Mouse (Mus musculus): Measurements from ENCODE around the gene Cnksr3. TPM values are rescaled to one million over a fixed set of nuclear protein-coding genes. Genes with fewer than 3 reads are reported as not detected.

Cnksr3 gene
- polyA plus RNA-seq, 1 experiment: 7.5 TPM

GRCm38 (mm10) chr10:7077971-7078370 lies 134.1 kb downstream of the Cnksr3 start:
- DNase-seq (ENCODE audit: low read depth): no peak

- DNase-seq (ENCODE audit: low read depth): no peak
Observed at GRCm38 (mm10) chr10:7077389-7077808, 134.6 kb downstream of the Cnksr3 start.

GRCm38 (mm10) chr10:7076662-7077211 lies 135.3 kb downstream of the Cnksr3 start:
- DNase-seq (ENCODE audit: low read depth): no peak

- no peak for DNase-seq (ENCODE audit: low read depth)
Observed at GRCm38 (mm10) chr10:7076201-7076600, 135.8 kb downstream of the Cnksr3 start.

- no peak for DNase-seq (ENCODE audit: low read depth)
Observed at GRCm38 (mm10) chr10:7075661-7076060, 136.4 kb downstream of the Cnksr3 start.

- no peak for DNase-seq (ENCODE audit: low read depth)
Observed at GRCm38 (mm10) chr10:7074231-7074630, 137.8 kb downstream of the Cnksr3 start.

GRCm38 (mm10) chr10:7070924-7071323 lies 141.1 kb downstream of the Cnksr3 start:
- no peak for DNase-seq (ENCODE audit: low read depth)

GRCm38 (mm10) chr10:7070100-7070835 lies 141.8 kb downstream of the Cnksr3 start:
- DNase-seq (ENCODE audit: low read depth): no peak

- no peak for DNase-seq (ENCODE audit: low read depth)
Observed at GRCm38 (mm10) chr10:7069090-7069489, 142.9 kb downstream of the Cnksr3 start.

Other genes with a start within 250 kb of the Cnksr3 start
- 1.2 and 1.8 TPM in 2 replicates for gene Ipcef1, start 159.8 kb downstream of the Cnksr3 start, polyA plus RNA-seq (2012; rRNA removed)